Mouse (Mus musculus) CD4-positive, CD25-positive, alpha-beta regulatory T cell, adult 4 months (primary cell): ENCODE data around the gene Ebf1. TPM values are rescaled to one million over a fixed set of nuclear protein-coding genes. Genes with fewer than 3 reads are reported as not detected.

Experiments used
- ATAC-seq: one replicate; pipeline ENCODE4 v1.8.0; 2017
- polyA plus RNA-seq, 2 experiments: library from polyadenylated mRNA; unstranded; fragments of 100-300 nt; shearing (Covaris generic); gene quantifications; one replicate each; pipeline ENCODE4 v1.2.1; 2017

Ebf1 gene
- polyA plus RNA-seq, 2 experiments from 2014 or later = 0.30 to 3.9 TPM

GRCm38 (mm10) chr11:44852921-44853320 is 235.8 kb downstream of the Ebf1 start:
- ATAC-seq = no peak

- ATAC-seq = no peak
These were observed 237.4 kb downstream of the Ebf1 start for GRCm38 (mm10) chr11:44854496-44854895.

GRCm38 (mm10) chr11:44861108-44861507 is 244.0 kb downstream of the Ebf1 start:
- no peak for ATAC-seq

GRCm38 (mm10) chr11:44863910-44864309 is 246.8 kb downstream of the Ebf1 start:
- ATAC-seq = no peak

GRCm38 (mm10) chr11:44866476-44867149 is 249.5 kb downstream of the Ebf1 start:
- no peak for ATAC-seq

- no peak for ATAC-seq
These were observed 250.3 kb downstream of the Ebf1 start for GRCm38 (mm10) chr11:44867433-44867832.

- ATAC-seq = no peak
These were observed 256.8 kb downstream of the Ebf1 start for GRCm38 (mm10) chr11:44873876-44874275.

- ATAC-seq = no peak
These were observed 258.1 kb downstream of the Ebf1 start for GRCm38 (mm10) chr11:44875171-44875570.

GRCm38 (mm10) chr11:44881056-44881683 is 264.1 kb downstream of the Ebf1 start:
- ATAC-seq = no peak

- no peak for ATAC-seq
These were observed 265.4 kb downstream of the Ebf1 start for GRCm38 (mm10) chr11:44882476-44882970.

- no peak for ATAC-seq
These were observed 267.2 kb downstream of the Ebf1 start for GRCm38 (mm10) chr11:44884337-44884736.

- ATAC-seq = no peak
These were observed 269.8 kb downstream of the Ebf1 start for GRCm38 (mm10) chr11:44886897-44887296.

GRCm38 (mm10) chr11:44887691-44888090 is 270.6 kb downstream of the Ebf1 start:
- ATAC-seq = no peak

GRCm38 (mm10) chr11:44888390-44888789 is 271.3 kb downstream of the Ebf1 start:
- no peak for ATAC-seq

- peak; percentile 99 for ATAC-seq
These were observed 275.9 kb downstream of the Ebf1 start for GRCm38 (mm10) chr11:44892814-44893521.

- ATAC-seq = no peak
These were observed 276.9 kb downstream of the Ebf1 start for GRCm38 (mm10) chr11:44893986-44894385.

GRCm38 (mm10) chr11:44894798-44895197 is 277.7 kb downstream of the Ebf1 start:
- no peak for ATAC-seq

GRCm38 (mm10) chr11:44895893-44896292 is 278.8 kb downstream of the Ebf1 start:
- no peak for ATAC-seq

GRCm38 (mm10) chr11:44897140-44897665 is 280.1 kb downstream of the Ebf1 start:
- ATAC-seq = no peak

- ATAC-seq = no peak
These were observed 282.4 kb downstream of the Ebf1 start for GRCm38 (mm10) chr11:44899554-44899953.

- no peak for ATAC-seq
These were observed 282.8 kb downstream of the Ebf1 start for GRCm38 (mm10) chr11:44899965-44900364.

GRCm38 (mm10) chr11:44900496-44900895 is 283.4 kb downstream of the Ebf1 start:
- ATAC-seq = no peak

- no peak for ATAC-seq
These were observed 284.6 kb downstream of the Ebf1 start for GRCm38 (mm10) chr11:44901715-44902114.
